Mouse (Mus musculus): ENCODE measurements around the gene Strip1.

Strip1 gene

DNA sequence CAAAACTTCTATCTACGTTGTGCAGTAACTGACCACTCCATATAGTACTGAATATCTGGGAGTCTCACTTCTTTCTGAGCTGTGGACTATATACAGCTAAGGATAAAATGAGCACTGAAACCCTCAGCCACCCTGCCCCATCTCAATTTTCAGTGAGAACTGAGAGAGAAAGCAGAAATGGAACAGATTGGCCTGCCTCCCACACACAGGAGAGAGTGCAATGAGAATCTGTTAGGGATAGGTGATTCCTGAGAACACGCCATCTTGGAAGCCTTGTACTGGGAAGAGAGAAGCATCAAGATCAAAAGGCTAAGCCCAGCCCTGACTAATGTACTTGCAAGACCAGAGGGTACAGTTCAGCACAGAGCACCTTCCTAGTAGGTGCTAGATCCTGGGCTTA, 2.9 kb downstream of the Strip1 start:
- peak in 1 of 2 experiments; percentile 48 for DNase-seq (ENCODE audit: low spot score in 2 of 2)

DNA sequence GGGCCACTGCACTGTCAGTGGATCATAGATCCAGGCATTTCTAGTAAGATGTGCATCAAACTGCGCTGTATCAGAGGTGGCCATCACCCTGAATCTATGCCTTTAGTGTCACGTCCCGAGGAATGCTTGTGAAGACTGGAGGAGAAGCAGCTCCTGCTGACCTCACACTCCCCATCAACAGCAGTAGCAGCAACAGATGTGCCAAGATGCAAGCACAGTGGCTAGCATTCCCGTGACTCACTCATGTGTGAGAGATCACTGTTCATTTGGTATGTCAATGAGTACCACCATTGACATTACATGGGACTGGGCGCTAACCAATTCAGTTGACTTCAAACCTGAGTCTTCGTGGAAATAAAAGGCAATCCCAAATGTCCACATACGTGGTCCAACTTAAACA, 3.9 kb downstream of the Strip1 start:
- DNase-seq (ENCODE audit: low spot score in 2 of 2), result no peak

DNA sequence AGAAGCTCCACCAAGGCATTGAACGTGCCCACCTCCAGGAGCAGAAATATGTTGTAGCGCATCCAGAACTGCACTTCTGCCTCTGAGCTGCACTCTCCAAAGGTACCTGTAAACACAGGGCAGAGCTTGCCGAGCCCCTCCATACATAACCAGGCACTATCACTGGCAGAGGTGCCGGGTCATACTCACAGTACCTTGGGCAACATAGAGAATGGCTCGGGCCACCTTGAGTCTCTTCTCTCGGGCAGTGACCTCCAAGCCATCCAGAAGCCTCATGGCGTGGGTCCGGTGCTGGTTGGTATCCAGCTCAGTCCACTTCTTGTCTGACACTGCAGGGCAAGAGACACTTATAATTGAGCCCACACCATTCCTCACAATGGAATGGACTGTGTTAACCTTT, 4.7 kb downstream of the Strip1 start:
- DNase-seq (ENCODE audit: low spot score in 2 of 2), result no peak

DNA sequence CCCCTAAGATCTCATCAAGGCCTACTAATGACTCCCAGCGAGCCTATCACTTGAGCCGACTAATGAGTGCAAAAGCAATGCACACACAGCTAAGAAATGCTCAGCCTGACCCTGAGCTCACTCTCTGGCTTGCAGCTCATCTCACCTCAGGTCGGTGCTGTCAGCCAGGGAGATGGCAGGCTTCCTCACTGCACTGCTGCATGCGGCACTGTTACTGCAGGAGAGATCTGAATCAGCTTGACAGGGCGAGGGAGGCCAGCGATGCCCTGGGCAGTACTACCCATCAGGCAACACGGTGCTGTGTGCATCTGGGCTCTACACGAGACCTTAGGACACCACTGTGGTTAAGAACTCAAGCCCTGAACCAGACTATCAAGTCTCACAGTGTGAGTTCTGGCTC, 6.0 kb downstream of the Strip1 start:
- no peak for DNase-seq (ENCODE audit: low spot score in 2 of 2)

DNA sequence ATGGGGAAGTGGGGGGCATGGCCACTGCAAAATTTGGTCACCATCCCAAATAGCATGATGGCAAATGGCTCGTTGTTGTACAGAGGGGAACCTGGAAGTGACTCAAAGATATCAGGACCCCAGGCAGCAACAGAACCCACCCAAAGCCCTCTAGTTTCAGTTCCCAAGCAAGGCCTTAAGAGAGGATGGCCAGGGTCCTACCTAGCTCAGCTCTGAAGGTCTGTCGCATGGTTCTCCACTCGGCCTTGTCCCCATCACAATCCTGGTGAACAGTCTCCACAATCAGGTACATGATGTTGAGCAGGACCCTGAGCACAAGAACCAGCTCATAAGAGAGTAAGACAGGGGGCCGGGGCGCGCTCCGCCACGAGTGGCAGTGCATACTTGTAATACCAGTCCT, 7.1 kb downstream of the Strip1 start:
- no peak for DNase-seq (ENCODE audit: low spot score in 2 of 2)

DNA sequence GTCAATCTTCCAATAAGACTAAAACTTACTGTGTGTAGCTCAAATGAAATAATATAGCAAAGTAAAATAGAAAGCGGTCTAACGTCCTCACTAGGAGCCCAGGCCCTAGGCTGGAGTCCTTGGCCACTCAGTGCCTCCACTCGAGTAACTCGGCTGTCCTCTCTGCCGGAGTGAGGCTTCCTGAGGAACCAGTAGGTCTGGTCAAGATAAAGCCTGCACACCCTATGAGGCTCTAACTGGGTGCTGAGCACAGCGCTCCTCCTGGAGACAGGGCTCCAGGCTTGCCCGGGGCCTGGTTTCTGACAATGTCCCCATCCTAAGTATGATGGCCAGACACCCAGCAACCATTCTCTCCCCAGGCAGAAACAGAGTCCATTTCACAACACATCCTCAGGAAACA, 9.0 kb downstream of the Strip1 start:
- DNase-seq (ENCODE audit: low spot score in 2 of 2), result no peak

DNA sequence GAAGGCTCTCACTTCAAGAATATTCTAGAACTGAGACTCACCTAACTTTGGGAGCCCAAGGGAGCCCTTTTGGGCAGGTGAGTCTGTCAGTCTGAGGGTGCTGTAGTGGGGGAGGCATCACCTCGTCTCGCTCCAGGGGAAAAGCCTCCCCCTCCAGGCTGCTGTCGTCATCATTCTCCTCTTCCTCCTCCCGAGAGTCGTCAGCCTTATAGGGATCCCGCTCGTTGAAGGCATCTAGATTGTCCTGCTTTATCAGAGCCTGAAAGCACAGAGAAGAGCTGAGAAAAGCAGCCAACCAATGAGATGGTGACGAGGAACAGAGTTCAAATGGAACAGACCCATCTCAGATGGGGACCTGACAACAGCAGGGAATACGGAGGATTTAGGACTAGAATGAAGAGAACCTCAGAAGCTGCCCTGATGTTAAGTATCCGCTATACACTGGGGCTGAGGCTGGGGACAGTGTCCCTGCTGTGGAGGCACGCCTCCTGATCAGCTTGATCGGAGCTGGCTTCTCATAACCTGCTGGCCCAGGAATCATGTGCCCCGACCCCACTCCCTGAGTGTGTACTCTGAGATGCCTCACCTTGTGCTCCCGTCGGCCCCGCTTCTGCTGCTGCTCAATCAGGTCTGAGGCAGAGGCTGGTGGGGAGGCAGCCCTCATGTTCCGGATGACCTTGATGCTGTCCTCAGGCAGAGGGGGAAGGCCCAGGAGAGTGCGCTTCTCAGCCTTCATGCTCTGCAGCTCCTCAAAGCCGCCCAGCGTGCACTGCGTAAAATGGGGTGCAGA, 10.0 kb downstream of the Strip1 start:
- DNase-seq (ENCODE audit: low spot score in 2 of 2), result no peak

DNA sequence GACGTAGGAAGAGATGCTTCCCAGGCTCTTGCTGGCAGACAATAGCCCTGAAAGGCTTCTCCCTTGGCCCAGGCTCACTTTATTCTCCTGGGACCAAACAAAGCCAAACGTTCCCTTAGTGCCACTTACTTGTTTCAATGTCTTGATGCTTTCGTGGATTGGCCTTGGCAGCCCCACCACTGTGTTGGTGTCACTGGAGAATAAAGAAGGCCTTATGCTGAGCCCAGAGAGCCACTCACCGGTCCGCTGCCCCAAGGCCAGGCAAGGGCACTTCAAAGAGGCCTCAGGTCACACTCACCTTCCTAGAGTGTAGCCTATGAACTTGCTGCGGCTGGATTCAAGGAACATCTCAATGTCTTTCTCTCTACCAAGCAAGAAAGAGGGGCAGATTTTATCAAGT, 11.6 kb downstream of the Strip1 start:
- DNase-seq (ENCODE audit: low spot score in 2 of 2), result no peak

DNA sequence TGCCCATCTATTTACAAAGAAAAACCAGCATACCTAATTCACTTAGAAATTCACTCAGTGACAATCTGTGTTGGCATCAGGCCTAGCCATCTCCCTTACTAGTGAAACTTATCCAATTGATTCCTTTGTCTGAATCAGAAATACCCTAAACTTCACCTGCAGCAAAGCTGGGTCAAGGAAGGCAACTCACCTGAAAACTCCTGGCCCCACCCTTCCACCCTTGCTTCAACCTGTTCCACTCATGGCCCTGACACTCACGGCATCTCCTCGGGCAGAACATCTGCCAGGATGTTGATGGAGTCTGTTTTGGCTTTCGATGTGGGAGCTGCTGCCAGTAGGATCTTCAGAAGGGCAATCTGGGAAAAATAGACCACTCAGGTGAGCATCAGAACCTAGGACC, 13.7 kb downstream of the Strip1 start:
- DNase-seq (ENCODE audit: low spot score in 2 of 2), result no peak

DNA sequence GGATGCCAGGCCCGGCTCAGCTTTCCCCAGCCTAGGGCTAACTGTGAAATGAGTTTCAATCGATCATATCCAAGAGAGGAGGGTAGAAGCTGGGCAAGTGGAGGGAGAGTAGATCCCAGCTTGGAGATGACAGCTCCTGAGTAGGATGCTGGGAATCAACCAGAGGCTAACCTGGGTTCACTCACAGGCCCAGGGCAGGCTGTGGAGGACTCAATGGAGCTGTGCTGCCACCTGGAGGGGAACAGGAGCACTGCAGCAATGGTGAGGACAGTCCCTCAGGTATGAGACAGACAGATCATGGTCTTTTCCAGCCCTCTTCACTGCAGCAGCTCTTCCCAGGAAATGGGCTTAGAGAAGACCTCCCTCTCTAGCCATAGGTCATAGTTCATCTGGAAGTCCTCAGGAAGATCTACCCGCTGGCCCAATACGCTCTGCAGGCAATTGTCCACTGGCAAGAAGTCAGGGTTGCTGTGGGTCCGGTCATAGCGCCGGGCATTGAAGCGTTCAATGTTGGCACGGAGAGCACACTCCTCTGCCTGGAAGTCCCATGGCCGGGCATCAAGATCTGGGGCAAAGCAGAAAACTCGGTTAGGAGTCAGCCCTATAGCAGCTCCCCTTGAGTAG, 18.5 kb downstream of the Strip1 start:
- DNase-seq (ENCODE audit: low spot score in 2 of 2), result peak; percentile 58 to 73

DNA sequence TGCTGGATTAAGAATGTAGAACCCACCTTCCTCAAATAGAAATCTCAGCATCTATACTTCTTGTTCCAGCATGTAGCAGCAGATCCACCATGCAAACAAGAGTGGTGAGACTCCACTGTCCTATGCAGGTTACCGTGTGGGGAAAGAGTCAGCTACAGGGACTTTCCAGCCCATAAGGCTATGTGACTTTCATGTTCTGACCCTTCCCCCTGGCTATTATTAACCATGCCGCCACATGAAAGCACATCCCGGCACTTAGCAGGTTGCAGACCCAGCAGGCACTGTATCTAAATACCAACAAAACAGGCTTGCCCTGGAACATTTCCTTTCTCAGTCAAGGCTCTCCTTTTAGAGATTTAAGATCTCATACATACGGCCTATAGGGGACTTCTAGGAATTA, 20.1 kb downstream of the Strip1 start:
- no peak for DNase-seq (ENCODE audit: low spot score in 2 of 2)

DNA sequence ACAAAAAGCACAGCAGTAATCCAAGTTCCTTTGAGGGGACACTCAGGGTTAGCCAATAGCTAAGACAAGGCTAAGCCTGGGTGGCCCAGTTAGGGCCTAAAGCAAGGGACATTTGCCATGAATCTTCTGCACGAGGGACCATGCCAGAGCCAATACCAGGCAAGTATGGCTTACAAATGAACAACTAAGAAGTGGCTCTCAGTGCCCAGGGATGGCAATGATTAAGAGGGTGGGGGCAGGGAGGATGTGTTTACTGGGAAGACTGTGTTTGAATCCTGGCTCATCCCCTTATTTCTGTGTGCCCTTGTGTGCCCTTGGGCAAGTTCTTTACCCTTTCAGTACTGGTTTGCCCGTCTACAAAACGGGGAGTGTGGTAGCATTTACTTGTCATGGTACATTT, 22.1 kb downstream of the Strip1 start:
- no peak for DNase-seq (ENCODE audit: low spot score in 2 of 2)

DNA sequence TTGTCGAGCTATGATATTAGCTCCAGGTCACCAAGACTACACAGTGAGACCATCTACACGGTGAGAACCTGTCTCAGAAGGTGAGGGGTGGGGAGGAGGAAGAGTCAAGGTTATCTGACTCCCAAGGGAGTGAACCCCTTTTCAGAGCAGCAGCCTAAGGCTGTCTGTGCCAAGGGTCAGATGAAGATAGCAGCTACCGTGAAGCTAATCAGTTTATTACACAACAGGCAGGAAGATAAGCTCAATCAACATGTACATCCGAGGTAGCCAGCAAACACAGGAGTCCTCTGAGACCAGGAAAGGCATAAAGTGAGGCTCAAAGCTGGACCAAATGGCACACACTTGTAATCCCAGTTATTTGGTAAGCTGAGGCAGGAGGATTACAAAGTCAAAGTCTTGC, 22.7 kb downstream of the Strip1 start:
- DNase-seq (ENCODE audit: low spot score in 2 of 2), result no peak

DNA sequence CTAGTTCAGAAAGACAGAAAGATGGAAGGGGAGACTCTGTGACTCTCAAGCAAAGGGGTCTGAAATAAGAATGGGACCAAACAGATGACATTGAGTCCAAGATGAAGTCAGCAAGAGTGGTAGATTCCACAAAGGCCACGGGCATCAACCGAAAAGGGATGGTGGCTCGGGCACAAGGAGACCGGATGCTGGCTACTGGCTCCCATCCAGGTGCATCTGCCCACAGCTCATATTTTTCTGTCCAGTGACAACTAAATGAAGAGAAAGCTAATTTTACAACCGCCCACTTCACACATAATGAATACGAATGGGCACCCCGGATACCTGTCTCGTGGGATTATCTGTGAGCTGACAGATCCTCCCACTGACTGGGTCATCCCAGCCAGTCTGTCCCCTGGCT, 24.3 kb downstream of the Strip1 start:
- DNase-seq (ENCODE audit: low spot score in 2 of 2), result no peak

DNA sequence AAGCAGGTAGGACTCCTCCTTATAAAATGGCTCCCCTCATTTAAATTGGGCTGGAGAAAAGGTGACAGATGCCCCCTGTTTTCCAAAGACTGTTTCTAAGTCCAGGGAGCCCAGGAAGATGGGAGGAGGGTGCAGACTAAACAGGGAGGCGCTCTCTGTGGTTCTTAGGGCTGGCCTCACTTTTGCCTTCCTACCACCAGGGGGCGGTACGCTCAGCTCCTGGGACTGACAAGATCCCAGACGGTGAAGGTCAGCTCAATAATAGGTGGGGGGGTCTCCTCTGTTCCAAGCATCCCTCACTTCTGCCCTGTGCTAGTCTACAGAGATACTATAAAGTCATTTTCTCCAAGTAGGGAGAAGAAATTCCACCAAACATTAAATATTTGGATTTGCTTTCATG, 26.2 kb downstream of the Strip1 start:
- DNase-seq (ENCODE audit: low spot score in 2 of 2), result peak in 1 of 2 experiments; percentile 36

DNA sequence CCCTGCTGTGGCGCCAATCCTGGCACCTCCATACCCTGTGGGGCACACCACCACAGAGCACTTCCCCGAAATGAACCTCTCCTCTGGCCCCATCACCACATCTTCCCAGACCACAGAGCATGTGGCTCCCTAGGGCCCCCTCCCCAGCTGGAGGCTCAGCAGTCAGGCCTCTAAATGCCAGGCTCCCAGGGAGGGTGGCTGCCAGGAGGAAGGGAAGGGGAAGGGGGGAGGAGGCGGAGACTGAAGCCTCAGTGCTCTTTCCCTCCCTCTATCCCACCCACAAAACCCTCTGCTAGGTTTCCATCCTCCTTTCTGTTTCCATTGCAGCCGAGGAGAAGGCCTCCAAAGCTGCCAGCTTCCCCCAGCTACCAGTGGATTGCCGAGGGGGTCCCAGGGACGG, 31.4 kb downstream of the Strip1 start:
- no peak for DNase-seq (ENCODE audit: low spot score in 2 of 2)

DNA sequence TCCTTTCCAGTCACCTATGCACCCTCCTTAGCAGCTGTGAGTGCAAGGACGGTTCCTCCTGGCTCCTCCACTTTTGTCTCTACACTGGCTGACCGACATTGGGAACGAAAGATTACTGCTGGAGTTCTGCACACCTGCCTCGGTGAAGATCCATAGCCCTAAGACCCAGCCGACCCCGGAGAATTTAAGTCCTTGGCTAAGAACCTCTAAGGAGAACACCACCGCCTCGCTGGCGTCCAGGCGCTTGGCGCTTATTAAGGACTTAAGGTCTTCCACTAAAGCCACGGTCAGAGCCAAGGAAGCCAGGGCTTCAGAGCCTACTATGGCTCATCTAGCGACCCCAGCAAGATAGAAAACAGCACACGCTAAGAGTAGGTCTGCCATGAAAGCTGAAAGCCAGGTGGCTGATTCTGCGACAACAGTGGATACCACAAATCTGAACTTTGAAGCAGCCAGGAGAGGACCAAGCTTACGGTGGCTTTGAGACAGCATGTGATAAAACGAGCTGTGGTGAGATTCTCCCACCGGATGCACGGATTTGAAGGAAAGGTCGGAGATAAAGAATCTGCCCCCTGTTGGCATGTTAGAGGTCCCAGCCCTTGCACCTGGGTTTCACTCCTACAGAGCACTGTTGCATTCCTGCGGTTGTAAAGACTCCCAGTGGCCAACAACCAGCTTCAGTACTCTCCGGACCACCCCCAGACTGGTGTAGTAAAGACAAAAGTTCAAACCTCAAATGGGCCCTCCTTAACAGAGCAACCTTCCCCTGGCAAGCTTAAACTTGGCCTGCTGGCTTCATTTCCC, 33.7 kb downstream of the Strip1 start:
- DNase-seq (ENCODE audit: low spot score in 2 of 2), result no peak

DNA sequence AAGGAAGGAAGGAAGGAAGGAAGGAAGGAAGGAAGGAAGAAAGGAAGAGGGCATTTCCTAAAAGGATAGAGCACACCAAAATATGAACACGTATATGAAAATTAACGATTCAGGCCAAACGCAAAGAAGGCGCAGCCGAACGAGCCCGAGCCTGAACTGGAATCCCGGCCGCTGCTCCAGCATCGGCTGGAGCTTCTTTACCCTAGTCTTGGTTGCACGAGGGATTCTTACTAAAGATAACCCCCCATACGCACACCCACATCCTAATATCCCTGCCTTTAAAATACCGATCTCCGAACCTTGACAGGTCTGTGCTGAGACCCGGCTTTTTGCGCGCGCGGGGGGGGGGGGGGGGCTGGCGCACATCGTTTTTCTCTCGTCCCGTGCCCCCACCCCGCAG, 34.4 kb downstream of the Strip1 start:
- DNase-seq (ENCODE audit: low spot score in 2 of 2), result no peak

DNA sequence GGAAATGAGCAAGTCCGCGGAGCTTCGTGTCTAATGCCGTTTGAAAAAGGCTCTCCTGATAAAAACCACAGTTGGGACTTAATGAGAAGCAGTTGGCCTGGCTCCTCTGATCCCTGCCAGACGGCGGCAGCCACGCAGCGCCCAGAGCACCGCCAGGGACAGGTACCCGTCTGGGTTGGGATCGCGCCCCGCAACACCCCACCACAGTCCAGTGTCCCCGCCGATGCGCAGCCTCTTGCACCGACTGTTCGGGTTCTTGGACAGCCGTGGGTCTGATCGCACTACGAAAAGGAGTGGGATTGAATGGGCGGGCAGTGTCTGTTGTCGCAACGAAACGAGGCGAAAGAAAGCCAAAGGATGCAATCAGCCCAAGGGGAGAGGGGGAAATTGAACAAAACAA, 34.9 kb downstream of the Strip1 start:
- peak in 1 of 2 experiments; percentile 28 for DNase-seq (ENCODE audit: low spot score in 2 of 2)

DNA sequence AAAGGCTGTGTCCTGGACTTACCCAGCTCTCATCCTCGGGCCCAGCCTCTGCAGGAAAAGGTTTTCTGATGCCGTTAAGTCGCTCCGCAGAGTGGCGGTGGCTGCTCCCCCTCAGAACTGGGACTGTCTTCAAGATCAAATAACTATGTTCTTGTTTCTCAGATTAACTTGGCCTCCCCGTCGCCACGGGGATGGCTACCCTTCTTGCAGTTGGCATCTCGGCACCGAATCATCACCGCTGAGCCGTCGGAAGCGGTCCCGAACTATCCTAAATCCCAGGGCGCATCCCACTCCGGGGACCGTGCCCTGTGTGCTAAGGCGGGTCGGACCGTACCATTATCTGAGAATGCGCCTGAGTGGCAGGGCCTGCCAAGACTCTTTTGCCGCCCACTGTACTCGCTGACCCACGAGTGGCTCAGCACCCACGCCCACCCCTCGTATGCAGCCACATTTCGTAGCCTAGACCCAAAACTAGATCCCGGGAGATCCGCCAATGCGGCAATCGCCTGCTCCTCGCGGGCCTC, 35.5 kb downstream of the Strip1 start:
- no peak for DNase-seq (ENCODE audit: low spot score in 2 of 2)

DNA sequence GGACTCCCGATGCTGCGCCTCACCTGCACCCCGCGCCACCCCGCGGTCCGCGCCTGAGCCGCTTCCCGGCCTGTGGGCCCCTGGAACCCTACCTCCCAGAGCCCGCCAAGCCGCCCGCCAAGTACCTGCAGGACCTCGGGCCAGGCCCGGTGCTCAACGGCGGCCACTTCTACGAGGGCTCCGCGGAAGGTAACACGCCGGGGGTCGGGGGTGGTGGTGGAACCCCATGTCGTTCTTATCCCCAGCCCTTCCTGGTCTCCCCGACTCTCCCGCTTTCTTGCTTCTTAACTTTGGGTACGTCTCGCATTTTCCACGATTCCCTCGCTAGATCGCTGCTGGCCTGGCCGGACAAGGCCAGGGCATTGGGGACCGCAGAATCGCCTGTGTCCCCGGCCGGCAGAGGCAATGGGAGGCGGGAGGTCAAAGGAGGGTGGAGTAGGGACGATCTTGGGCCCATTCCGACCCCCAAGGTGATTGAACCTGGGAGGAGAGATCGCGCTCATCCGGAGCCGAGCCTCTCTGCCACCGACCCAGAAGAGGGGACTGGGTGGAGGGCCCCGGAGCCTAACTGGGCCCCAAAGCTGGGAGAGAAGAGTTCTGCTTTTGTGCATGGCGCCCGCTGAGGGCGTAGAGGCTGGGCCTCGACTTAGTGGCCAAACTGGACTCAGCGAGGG, 36.1 kb downstream of the Strip1 start:
- no peak for DNase-seq (ENCODE audit: low spot score in 2 of 2)

DNA sequence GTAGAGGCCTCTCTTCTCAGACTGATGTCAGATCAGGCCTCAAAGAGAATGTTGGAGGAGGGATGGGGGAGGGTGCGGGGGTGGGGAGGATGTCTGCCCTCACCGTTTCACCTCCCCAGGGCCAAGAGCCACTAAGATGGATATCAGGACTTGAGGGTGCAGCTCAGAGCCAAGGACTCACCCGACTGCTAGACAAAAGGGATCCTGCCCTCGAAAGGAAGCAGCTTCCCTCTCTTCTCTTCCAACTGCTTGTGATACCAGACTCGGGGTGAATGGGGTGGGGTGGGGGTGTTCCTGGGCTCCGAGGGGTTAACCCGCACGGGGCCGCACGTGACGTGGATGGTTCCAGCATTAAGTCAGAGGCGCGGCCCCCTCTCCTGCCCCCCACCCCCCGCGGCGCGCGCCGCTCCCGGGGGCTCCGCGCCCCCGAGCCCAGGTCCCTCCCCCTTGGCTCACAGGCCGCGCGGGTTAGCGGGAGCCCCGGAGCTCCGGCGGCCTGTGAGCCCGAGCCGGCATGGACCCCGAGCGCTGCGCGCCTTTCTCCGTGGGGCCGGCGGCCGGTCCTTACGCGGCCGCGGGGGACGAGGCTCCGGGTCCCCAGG, 36.7 kb downstream of the Strip1 start, which contains the start of gene Alx3:
Gene Alx3 (plus strand): TSS at position 370 of the 602 bp plus-strand sequence.
- DNase-seq (ENCODE audit: low spot score in 2 of 2), result no peak
